ENCODE assay signal across 16 mouse cellular contexts in the genomic region with DNA sequence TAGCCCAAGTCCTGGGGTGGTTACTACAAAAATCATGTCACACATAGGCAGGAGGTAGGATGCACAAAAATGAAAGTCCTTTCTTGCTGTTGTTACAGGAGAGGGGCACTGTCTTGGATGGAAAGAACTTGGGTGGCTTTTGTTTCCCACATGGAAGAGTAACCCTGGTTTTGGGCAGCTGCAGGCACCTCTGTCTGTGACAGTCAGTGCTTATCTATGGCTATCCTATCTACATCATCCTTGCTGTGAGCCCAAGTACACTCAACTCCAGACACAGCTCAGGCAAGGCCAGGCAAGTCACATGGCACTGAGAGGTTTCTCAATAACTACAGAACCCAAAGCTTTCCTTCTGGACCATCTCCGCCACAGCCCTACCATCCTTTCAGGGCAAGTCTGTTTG.
"Had no signal": no experiment of that assay in that cellular context is flagged by ENCODE, and none has a peak within 500 bp of the region (broad histone marks: within the 10 kb centered on the region; RNA-seq: fewer than 3 reads in every experiment).

No protein-coding gene starts in this region.

- H3K9ac ChIP-seq: lung, embryonic 15.5 days; midbrain, embryonic 13.5 days; midbrain, embryonic 15.5 days; neural tube, embryonic 12.5 days; stomach, embryonic 15.5 days had no signal

- H3K27ac ChIP-seq: lung, embryonic 15.5 days; macrophage; midbrain, embryonic 13.5 days; midbrain, embryonic 15.5 days; neural tube, embryonic 12.5 days; stomach, embryonic 15.5 days; stomach, postnatal 0 days had no signal

- H3K4me2 ChIP-seq: lung, embryonic 15.5 days; midbrain, embryonic 11.5 days; midbrain, embryonic 13.5 days; midbrain, embryonic 15.5 days; neural tube, embryonic 12.5 days; stomach, embryonic 15.5 days had no signal

- H3K36me3 ChIP-seq: lung, embryonic 15.5 days; midbrain, embryonic 13.5 days; midbrain, embryonic 15.5 days; neural tube, embryonic 12.5 days; stomach, embryonic 15.5 days had no signal

- DNase-seq: lung, adult 2 months; lung, postnatal 14 days; lung, postnatal 36 days; right cerebral cortex, postnatal 14 days; thymus, adult 2 months; thymus, postnatal 25 days; thymus, postnatal 4 days had no signal

- ATAC-seq: lung, postnatal 0 days; midbrain, embryonic 13.5 days; midbrain, embryonic 15.5 days had no signal

- H3K27me3 ChIP-seq: lung, embryonic 15.5 days; midbrain, embryonic 13.5 days; midbrain, embryonic 15.5 days; neural tube, embryonic 12.5 days; stomach, embryonic 15.5 days had no signal

- H3K4me3 ChIP-seq: lung, embryonic 15.5 days; midbrain, embryonic 13.5 days; midbrain, embryonic 15.5 days; neural tube, embryonic 12.5 days; stomach, embryonic 15.5 days had no signal

- H3K4me1 ChIP-seq: lung, embryonic 15.5 days; midbrain, embryonic 15.5 days; stomach, embryonic 15.5 days had no signal

- H3K9me3 ChIP-seq: lung, embryonic 15.5 days; midbrain, embryonic 13.5 days; midbrain, embryonic 15.5 days; neural tube, embryonic 12.5 days; stomach, embryonic 15.5 days had no signal
